Mouse (Mus musculus): ENCODE measurements at regions not wholly inside any gene's neighbourhood (a gene's known extent, or its start where the extent isn't known, plus 50 kb on each side); places are given as distances from the start of the nearest gene placed in this dataset.

DNA sequence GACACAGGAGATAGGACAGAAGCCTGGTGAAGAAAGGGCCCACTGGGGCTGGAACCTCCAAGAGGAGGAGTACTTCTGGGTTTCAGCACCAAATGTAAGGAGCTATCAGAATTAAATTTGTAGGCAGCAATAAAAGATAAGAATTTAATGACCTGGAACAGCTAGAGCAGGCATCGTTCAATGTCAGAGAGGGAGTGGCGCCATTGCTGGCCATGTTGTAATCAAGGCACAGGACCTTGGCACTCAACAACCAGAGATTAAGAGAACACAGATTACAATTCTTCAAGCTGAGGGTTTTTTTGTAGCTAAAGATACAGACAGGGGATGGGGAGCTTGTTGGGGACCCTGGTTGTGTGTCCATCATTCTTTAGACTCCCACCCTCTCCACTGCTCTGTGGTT lies 101.0 kb upstream of the Dio3 start:
- no peak for TF ChIP-seq CTCF (IDR thresholded peaks at IDR 0.05)
- TF ChIP-seq EP300 (IDR thresholded peaks at IDR 0.05; ENCODE audit: insufficient read depth, low read depth, low read length) = no peak
- no peak for TF ChIP-seq POLR2A (IDR thresholded peaks at IDR 0.05; ENCODE audit: insufficient read depth, low read depth, low read length)
